Mouse (Mus musculus) thymus, postnatal 36 days (tissue): Measurements from ENCODE around the gene Sphk1.
A peak's percentile ranks its signal among the peaks of the same experiment; 100 is the strongest.

ENCODE experiments used
- DNase-seq, 2 experiments: peaks; one replicate each; pipeline ENCODE4 v3.0.0; 2022; ENCODE audit warnings: mixed read lengths in 2 of 2

Gene Sphk1

GRCm38 (mm10) chr11:116508689-116509088 lies 22.0 kb upstream of the Sphk1 start:
- DNase-seq: no peak

GRCm38 (mm10) chr11:116511301-116511868 lies 19.3 kb upstream of the Sphk1 start:
- no peak for DNase-seq

DNA sequence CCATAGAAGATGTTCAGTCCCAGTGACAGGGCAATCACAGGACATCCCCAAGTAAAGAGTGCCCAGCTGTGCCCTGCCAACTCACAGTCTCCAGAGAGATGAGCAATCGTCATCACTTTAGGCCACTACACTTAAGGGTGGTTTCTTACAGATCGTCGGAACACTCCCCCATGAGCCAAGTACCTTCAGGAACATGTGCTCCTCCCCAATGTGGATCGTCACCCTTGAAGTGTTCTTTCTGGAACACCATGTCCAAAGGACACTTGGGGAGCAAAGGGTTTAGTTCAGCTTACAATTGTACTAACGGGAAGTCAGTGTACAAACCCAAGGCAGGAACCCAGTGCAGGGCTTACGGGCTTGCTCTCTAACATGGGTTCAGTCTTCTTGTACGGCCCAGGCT lies 18.6 kb upstream of the Sphk1 start:
- no peak for DNase-seq

DNA sequence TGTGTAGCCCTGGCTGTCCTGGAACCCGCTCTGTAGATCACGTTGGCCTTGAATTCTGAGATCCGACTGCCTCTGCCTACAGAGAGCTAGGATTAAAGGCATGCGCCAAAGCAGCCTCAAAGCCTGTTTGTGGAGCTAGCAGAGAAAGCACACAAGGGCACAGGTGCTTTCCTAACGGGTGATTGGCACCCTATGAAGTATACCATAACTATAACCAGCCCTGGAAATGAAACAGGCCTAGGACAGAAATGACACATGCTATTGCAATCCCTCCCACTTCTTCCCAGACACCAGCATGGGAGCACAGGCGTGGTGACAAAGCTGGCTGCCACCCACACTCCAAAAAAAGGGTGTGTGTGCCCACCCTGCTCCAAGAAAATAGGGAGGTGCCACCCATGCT lies 17.7 kb upstream of the Sphk1 start:
- DNase-seq: no peak

- no peak for DNase-seq
These were observed 17.1 kb upstream of the Sphk1 start for GRCm38 (mm10) chr11:116513531-116514038.

- no peak for DNase-seq
These were observed 15.2 kb upstream of the Sphk1 start for GRCm38 (mm10) chr11:116515330-116516020.

DNA sequence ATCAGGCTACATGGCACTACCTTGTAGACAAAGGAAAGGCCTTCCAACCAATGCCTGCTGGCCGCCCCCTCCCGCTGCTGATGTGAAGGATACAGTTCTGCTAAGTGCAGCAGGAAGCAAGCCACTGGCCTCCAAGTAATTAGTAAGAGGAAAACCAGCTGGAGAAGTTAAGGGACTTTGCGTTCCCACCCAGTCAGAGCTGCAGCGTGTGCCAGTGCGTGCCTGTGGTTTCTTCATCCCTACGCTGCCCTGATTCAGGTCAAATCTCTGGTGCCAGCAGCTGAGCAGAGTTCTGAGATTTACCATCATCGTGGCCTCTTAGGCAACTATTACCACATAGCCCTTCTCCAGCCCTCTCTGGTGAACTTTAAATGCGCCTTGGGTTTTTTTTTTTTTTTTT lies 12.2 kb upstream of the Sphk1 start:
- no peak for DNase-seq

- no peak for DNase-seq
These were observed 9.6 kb upstream of the Sphk1 start for GRCm38 (mm10) chr11:116521143-116521542.

DNA sequence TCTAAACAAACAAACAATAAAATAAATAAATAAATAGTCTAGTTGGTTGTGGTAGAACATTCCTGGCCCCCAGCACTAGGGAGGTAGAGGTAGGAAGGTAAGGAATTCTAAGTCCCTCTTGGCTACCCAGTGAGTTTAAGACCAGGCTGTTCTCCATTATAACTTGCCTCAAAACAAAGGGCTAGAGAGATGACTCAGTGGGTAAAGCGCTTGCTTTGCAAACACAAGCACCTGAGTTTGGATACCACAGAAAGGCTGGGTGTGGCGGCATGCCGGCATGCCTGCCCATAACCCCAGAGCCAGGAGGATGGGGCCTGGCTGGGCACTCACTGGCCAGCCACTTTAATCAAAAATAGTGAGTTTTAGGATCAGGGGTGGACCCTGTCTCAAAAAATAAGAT lies 8.7 kb upstream of the Sphk1 start:
- DNase-seq: no peak

- DNase-seq: no peak
These were observed 7.6 kb upstream of the Sphk1 start for GRCm38 (mm10) chr11:116522886-116523698.

DNA sequence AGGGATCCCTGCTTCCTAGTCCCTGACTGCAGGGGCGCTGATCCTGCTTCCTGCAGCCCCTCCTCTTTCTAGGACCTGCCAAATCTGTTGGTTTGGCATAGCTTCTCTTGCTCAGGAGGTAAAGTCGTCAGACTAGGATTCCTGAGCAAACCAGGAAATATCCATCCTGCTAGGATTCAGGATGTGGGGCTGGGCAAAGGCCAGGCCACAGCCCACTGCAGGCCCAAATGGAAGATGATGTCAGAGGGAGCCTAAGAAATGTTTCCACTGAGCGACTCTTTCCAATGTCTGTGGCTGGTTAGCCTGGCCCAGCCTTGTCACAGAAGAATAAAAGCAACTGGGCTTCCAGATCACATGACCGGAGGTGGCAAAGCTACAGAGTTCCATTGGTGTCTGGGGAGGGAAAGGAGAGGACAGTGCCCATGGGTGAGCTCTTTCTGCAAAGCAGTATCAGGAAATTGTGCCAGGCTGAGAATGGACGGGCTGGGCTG lies 7.0 kb upstream of the Sphk1 start:
- DNase-seq: no peak

- DNase-seq: no peak
These were observed 1.9 kb upstream of the Sphk1 start for GRCm38 (mm10) chr11:116528636-116529320.

- no peak for DNase-seq
These were observed 856 bp downstream of the Sphk1 start for GRCm38 (mm10) chr11:116531371-116532191.

DNA sequence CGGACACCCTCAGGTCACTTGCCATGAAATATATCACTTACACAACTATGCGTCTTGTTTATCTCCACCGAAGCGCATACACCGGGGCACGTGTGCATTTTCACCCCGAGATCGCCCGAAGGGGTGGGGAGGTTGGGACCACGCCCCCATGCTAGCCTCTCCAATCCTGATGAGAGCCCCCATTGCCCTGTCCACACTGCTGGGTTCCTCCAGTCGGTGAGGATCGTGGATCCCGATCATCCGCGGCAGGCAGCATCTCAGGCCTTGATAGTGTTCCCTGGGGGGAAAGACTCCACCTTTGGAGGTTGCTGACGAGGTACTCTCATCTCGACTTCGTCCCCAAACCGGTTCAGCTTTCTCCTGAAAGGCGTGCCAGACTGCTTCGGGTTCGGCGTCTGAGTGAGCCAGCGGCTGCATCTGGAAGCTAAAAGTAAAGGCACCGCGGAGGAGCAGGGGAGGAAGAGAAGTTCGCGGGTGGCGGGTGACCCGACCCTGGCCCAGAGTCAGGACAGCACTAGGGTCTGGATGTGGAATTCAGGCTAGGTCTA lies 1.6 kb downstream of the Sphk1 start:
- DNase-seq: no peak

DNA sequence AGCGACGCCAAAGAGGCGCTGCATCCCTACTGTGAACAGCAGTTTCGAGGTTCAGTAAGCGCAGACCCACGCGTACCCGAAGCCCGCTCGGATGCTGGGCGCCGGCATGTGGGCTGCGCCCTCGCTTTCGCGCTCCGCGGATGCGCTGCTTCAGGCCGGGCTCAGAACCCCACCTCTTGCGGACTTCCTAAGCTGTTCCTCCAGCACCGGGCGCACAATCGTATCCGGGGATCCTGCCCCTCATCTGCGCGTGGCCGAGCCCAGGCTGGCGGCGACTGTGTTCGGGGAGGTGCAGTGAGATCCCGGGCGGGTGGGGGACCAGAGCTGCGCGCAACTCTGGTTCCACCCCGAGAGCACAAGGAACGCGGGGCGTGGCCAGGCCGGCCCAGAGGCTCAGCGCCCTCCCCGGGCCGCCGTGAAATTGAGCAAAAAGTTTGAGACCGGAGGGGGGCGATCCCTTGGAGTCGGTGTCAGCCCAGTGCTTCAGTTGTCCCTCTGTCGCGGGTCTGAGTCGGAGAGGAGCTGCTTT lies 2.1 kb downstream of the Sphk1 start:
- DNase-seq: peak; percentile 41 to 51

GRCm38 (mm10) chr11:116533341-116534153 lies 2.8 kb downstream of the Sphk1 start:
- no peak for DNase-seq

GRCm38 (mm10) chr11:116534154-116534865 lies 3.6 kb downstream of the Sphk1 start:
- peak; percentile 44 to 55 for DNase-seq

- no peak for DNase-seq
These were observed 6.0 kb downstream of the Sphk1 start for GRCm38 (mm10) chr11:116536685-116537084.

GRCm38 (mm10) chr11:116537388-116537787 lies 6.7 kb downstream of the Sphk1 start:
- DNase-seq: no peak
